Mouse (Mus musculus): ENCODE results near the gene Acoxl. TPM values are rescaled to one million over a fixed set of nuclear protein-coding genes. Genes with fewer than 3 reads are reported as not detected.
A peak's percentile ranks its signal among the peaks of the same experiment; 100 is the strongest.

The Acoxl gene
- total RNA-seq, 2 experiments from 2014 or later = not detected

- DNase-seq (ENCODE audit: extremely low spot score in 1 of 2, low spot score in 1 of 2) = no peak
Measured at GRCm38 (mm10) chr2:128166623-128167423, 328.1 kb downstream of the Acoxl start.

GRCm38 (mm10) chr2:128167930-128168329 is 329.3 kb downstream of the Acoxl start:
- no peak for DNase-seq (ENCODE audit: extremely low spot score in 1 of 2, low spot score in 1 of 2)

DNA sequence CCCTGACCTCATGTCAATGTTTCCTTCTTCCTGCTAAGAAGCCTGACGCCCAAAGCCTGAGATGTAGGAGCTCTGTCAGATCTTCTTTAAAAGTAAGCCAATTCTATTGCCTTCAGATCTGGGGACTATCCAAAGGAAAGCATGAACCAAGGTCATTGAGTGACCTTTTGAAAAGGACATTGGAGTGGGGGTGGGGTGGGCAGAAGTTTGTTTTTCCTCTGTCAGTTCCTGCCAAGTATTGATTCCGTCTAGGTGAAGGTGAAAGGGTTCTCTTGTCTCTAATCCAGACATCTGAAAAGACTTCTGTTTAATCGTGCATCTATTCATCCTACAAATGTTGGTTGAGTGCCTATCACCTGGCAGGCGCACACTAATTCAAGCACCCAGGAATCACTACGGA is 330.8 kb downstream of the Acoxl start:
- DNase-seq (ENCODE audit: extremely low spot score in 1 of 2, low spot score in 1 of 2) = no peak

GRCm38 (mm10) chr2:128169972-128170371 is 331.3 kb downstream of the Acoxl start:
- DNase-seq (ENCODE audit: extremely low spot score in 1 of 2, low spot score in 1 of 2) = peak in 1 of 2 experiments; percentile 30

GRCm38 (mm10) chr2:128170614-128171013 is 331.9 kb downstream of the Acoxl start:
- DNase-seq (ENCODE audit: extremely low spot score in 1 of 2, low spot score in 1 of 2) = no peak

- DNase-seq (ENCODE audit: extremely low spot score in 1 of 2, low spot score in 1 of 2) = peak; percentile 29 to 35
Measured at GRCm38 (mm10) chr2:128172266-128172665, 333.6 kb downstream of the Acoxl start.

Small RNAs within 50 kb of the gene (microRNA-seq; reads per million reads assigned to microRNA genes)
- 0 reads per million in 2 experiments for gene Gm22411

Other genes starting within 250 kb of the Acoxl start
- gene Mal, start 182.2 kb upstream of the Acoxl start, total RNA-seq (2021) = 100 to 1,000 TPM; 190 to 231 TPM
- gene Mall, start 108.9 kb upstream of the Acoxl start, total RNA-seq (2021) = under 1 TPM; 0.39 to 0.82 TPM
- 10 to 100 TPM; 18.8 to 23.4 TPM for gene Nphp1, start 50.0 kb upstream of the Acoxl start, total RNA-seq (2021)
- 10 to 100 TPM; 48.6 to 59.2 TPM for gene Mtln, start 46.4 kb upstream of the Acoxl start, total RNA-seq (2021)
- 1 to 10 TPM in 1 of 2 experiments, under 1 TPM in 1; 0.54 to 1.1 TPM for gene Bub1, start 7.0 kb upstream of the Acoxl start, total RNA-seq (2021)

Data from layer of hippocampus, postnatal 25 days (tissue).